Mouse (Mus musculus): ENCODE measurements around the gene Gnai2.
"Not testable (repeated sequence)": the region's sequence is repeated elsewhere in the genome, so short reads cannot be mapped to it uniquely, and the experiment has no call there.

Gene Gnai2

DNA sequence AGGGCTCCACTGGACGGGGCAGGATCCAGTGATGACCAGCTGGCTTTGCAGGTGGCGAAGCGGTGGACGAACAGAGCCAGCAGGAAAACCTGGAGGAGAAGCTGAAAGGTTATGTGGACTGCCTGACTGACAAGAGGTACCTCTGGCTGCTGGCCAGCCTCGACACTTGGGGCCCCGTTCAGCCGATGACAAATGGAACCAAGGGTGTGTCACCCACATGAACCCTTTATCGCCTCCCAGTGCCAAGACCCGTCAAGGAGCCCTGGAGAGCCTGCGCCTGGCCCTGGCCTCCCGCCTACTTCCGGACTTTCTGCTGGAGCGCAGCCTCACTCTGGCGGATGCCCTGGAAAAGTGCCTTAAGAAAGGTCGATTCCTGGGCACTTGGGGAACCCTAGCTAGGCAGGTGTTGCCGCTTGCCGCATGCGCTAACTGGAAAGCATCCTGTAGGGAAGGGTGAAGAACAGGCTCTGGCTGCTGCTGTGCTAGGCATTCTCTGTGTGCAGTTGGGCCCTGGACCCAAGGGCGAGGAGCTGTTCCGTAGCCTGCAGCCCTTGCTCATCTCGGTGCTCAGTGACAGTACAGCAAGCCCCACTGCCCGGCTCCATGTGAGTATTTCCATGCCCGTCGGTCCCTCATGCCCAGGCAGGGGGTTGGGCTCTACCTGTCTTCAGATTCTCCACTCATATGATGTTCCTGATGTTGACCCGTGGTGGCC lies 45.0 kb downstream of the Gnai2 start:
- no peak for DNase-seq (ENCODE audit: low read depth, low spot score)

DNA sequence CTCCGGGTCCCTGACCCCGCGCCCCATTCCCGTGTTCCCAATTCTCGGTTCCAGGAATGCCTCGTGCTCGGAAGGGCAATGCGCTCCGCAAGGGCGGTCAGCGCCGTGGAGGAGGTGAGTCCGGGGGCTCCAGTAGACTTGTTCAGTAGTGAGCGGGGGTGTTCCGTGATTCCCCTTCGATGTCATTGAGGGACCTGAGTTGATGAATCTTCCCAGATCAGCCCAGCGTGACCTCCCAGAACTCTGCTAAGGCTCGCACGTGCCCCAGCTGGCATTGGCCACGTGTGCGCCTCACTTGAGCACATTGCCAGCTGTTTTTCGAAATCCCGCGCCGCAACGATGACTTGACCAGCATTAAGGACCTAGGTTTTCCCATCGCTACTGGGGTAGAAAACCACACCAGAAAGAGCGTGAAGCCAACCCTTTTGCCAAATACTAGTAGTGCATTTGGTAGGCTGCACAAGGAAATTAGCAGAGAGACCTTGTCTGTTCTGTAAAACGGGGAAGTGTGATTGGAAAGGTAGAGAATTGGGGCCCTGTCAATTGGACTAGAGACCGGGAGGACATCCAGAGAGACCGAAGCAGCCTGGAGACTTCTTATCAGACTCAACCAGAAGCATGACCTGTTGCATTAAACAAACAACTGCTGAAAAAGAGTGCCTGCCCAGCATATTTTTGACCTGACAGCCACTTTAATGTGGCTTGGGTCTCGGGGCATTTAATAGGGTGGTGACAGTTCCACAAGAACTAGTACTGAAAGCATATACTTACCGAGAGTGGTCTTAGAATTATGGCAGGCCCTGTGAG lies 47.1 kb downstream of the Gnai2 start:
- no peak for DNase-seq (ENCODE audit: low read depth, low spot score)

DNA sequence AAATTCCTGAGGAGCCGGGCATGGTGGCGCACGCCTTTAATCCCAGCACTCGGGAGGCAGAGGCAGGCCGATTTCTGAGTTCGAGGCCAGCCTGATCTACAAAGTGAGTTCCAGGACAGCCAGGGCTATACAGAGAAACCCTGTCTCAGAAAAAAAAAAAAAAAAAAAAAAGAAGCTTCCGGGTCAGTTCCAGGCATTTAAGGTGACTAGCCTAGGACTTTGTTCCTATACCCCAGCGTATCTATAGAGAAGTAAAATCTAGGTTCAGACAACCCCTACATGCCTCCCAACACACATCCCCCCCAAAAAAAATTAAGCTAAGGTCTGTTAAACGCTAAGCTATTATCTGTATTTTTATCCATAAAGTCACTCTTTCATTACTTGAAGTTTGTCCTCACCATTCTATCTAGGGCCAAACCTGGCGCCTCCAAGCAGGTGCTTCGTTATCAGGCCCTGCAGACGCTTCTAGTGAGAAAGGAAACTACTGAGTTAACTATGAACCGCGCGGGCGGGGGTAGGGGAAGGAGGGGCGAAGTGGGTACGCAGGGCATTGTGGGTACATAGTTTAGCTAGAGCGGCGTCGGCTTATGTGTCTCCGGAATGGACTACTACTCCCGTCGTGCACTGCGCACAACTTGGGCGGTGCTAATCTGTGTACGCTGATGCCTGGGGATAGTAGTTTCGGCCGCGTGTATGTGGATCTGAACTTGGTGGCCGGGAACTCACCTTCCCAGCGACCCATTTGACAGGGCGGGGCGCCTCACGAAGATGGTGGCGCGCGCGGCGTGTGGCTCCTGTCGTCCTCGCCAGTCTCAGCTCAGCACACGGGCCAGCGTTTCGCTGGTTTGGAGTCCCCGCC lies 48.0 kb downstream of the Gnai2 start, which contains the start of gene Ifrd2:
TSS of gene Ifrd2 (plus strand) at position 669 of the 859 bp plus-strand sequence.
- DNase-seq (ENCODE audit: low read depth, low spot score), result peak; percentile 97

DNA sequence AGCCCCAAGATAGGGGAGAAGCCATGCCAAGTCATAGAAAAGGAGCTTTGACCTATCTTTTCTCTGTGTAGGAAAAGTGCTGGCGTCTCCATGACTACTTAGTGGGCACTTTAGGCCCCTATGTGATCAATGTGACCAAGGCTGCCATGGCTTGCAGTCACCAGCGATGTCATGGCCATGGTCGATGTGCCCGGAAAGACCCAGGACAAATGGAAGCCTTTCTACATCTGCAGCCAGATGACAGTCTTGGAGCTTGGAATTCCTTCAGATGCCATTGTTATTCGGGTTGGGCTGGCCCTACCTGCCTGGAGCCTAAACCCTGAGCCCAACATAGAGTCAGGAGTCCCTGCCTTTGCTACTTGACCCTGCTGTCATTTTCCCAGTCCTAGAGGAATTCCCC lies 48.7 kb downstream of the Gnai2 start:
- no peak for DNase-seq (ENCODE audit: low read depth, low spot score)

DNA sequence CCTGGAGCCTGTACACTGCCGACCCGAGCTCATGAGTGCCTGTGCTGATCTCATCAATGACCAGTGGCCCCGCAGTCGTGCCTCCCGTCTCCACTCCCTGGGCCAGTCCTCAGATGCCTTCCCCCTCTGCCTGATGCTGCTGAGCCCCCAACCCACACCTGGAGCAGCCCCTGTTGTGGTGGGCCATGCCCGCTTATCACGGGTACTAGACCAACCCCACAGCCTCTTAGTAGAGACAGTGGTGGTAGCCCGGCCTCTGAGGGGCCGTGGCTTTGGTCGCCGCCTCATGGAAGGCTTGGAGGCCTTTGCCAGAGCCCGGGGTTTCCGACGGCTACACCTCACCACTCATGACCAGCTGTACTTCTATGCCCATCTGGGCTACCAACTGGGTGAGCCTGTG lies 52.0 kb downstream of the Gnai2 start:
- DNase-seq (ENCODE audit: low read depth, low spot score), result no peak

DNA sequence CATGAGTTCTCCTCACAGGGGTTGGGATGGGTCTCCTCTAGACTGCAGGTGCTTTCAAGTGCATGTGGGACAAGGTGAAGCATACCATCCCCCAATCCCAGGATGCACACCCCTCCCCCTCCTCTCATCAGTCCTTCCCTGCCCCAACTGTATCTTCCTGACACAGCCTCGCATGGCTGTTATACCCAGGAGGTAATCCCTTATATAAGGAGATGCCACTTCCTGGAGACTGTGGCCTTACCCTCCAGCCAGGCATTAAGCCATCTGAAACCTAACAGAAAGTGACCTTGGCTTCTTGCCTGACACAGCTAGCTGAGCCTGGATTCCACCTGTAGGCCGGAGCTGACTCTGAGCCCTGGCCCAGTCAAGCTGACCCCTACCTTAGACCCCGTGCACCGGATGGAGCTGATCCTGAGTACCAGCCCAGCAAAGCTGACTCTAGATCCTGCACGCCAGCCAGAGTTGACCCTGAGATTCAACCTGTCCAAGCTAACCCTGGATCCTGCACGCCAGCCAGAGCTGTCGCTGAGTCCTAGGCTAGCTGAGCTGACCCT lies 52.6 kb downstream of the Gnai2 start:
- DNase-seq (ENCODE audit: low read depth, low spot score), result no peak

DNA sequence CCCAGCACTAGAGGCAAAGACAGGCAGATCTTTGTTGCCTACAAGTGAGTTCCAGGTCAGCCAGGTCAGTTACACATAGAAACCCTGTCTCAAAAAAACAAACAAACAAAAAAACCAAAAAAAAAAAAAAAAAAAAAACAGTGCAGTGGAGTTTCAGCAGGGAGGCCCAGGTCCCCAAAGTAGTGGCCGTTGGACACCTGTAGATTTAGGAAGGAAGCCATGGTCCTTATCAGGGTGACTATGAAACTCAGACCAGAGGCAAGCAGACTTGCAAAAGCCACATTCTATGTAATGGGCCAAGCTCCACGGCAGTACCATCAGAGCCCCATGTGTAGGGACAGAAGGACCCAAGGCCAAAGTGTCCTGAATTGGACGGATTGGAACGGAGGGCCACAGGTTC lies 53.6 kb downstream of the Gnai2 start:
- no peak for DNase-seq (ENCODE audit: low read depth, low spot score)

DNA sequence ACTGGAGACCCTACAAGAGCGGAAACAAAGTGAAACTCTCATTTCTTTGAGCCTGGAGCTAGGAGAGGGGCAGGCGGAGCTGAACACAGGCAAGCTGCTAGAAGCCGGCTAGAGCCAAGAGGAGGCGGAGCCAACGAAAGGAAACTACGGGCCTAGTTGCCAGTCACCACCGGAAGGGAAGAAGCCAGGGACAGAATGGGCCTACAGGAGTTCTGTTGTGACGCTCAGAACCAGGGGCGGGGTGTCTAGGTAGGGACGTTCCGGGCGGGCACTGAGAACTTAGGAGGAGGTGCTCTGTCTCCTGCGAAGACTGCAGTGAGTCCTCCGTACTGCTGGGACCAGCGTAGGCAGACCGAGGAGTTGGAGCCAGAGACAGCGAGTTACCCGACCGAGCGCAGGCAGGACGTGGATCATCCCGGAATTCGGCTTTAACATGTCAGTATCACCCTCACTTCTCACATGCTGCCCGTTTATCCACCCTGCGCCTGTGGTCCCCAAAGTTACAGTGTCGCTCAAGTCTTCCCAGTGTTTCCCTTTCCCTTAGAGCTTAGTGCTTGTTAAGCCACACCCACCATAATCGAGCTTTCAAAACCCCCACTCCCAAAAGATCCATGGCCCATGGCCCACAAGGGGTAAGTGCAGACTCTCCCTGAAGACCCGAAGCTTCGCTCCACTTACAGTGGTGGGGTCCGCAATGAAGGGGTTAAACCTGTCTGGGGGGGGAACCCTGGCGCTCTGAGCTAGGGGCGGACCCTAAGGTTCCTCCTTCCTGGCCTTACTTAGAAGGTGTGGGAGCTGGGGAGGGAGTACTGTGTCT lies 54.5 kb downstream of the Gnai2 start, which contains the start of gene Hyal3:
TSS of gene Hyal3 (plus strand) at position 318 of the 817 bp plus-strand sequence.
- DNase-seq (ENCODE audit: low read depth, low spot score), result peak; percentile 77

DNA sequence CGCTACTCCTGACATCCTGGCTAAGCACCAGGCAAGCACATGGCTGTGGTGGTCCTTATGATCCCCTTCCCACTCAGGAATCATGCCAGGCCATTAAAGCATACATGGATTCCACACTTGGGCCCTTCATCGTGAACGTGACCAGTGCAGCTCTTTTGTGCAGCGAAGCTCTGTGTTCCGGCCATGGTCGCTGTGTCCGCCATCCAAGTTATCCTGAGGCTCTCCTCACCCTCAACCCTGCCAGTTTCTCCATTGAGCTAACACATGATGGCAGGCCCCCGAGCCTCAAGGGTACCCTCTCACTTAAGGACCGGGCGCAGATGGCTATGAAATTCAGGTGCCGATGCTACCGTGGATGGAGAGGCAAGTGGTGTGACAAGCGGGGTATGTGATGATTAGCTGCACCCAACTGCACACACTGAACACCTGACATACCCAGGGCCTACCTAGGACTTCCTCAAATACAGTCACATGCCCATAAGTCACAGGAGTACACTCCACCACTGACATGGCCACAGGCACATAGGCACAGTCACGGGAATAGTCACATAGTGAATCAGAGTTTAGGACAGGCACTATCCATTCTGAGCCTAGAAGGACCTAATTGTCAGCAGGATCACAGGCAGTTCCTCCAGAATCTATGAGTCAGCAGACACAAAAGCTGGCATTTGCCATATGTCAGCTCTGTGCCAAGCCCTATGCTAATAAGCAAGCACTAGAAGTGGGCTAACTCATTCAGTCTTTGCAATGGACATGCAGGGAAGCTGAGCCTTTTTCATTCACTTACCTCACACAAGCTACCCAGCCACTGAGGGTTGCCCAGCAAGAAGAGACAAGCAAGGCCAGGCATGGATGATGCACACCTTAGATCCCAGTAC lies 55.9 kb downstream of the Gnai2 start:
- DNase-seq (ENCODE audit: low read depth, low spot score), result no peak

DNA sequence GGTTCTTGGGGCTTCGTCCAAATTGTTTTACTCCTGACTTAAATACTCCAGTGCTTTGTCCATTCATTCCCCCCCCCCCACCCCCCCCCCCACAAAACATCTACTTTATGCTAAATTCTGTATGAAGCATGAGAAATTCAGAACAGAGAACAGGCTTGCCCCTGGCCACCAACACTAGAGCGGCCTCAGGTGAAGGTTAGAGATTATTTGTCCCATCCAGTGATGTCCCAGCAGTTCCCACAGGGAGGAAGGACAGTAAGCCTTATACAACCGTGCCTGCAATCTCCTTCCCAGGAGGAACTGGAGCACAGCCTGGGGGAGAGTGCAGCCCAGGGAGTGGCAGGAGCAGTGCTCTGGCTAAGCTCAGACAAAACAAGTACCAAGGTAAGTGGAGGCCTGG lies 56.6 kb downstream of the Gnai2 start, which contains the start of gene Naa80:
TSS of gene Naa80 (plus strand) at position 301 of the 400 bp plus-strand sequence.
- DNase-seq (ENCODE audit: low read depth, low spot score), result no peak

DNA sequence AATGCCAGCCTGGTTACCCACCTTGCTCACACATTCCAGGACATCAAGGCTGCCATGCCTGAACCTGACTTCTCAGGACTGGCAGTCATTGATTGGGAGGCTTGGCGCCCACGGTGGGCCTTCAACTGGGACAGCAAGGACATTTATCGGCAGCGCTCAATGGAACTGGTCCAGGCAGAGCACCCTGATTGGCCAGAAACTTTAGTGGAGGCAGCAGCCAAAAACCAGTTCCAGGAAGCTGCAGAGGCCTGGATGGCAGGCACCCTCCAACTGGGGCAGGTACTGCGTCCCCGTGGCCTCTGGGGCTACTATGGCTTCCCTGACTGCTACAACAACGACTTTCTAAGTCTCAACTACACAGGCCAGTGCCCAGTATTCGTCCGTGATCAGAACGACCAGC lies 57.3 kb downstream of the Gnai2 start:
- DNase-seq (ENCODE audit: low read depth, low spot score), result no peak

DNA sequence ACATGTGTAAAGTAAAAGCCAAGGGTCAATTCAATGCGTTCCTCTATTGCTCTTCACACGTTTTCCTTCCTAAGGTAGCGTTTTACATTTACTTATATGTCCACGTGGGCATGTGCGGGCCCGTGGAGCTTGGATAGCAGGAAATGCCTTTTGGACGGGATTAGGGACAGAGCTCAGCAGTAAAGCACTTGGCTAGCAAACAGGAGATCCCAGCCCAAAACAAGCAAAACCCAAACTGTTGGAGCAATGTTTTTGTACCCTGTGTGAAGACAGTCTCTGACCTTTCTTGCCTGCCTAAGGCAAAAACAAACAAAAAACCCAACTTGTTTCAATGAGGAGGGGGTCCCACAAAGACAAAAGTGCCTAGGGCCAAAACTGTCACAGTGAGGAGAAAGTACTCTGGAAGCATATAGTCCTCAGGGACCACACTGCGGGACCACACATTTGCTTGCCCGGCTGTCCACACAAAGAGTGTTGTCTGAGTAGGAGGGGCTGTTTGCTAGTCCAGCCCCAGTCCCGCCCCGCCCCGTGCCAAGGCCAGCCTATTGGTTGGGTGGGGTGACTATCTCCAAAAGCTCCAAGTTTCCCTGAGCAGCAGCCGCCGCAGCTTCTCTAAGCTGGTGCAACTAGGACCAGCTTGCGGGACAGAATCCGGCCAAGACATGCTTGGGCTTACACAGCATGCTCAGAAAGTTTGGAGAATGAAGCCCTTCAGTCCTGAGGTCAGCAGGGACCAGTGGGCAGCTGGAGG lies 58.6 kb downstream of the Gnai2 start, which contains the start of gene Hyal1:
TSS of gene Hyal1 (plus strand) at position 571 of the 751 bp plus-strand sequence.
- peak; percentile 70 for DNase-seq (ENCODE audit: low read depth, low spot score)

DNA sequence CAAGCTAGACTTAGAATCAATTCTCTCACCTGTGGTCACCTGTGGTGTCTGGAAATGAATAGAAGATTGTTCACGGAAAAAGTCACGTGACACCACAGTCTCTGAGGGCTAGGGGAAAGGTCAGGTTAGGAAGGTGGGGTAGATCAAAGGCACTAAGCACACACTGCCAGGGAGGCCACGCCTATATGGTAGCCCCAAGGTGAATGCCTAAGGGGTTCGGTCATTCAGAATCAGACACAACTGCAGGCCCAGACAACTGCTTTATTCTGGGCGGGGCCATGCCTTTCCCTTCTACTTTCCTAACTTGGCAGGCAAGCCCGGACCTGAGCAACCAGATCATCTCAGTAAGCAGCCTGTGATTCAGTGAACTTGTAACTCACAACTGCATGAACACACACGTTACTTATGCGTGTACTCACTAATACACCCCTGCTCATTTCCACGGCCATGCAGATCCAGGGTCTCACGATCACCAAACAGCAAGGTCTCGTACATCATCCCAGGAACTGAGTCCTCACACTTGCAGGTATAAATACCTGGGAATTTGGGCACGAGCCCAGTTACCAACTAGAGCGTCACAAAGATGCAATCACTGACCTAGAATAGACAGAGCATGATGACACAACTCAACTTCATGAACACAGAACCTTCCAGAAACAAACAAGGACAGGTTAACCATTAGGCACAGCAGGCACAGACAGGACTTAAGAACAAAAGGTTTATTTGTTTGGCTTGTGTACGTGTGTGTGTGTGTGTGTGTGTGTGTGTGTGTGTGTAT lies 59.4 kb downstream of the Gnai2 start:
- no peak for DNase-seq (ENCODE audit: low read depth, low spot score)

DNA sequence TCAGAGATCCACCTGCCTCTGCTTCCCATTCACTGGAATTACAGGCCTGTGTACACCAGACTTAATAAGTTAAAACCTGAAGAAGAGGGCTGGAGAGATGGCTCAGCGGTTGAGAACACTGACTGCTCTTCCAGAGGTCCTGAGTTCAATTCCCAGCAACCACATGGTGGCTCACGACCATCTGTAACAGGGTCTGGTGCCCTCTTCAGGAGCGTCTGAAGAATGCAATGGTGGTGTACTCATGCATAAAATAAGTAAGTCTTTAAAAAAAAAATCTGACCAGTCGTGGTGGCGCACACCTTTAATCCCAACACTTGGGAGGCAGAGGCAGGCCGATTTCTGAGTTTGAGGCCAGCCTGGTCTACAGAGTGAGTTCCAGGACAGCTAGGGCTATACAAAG lies 61.4 kb downstream of the Gnai2 start:
- DNase-seq (ENCODE audit: low read depth, low spot score), result not testable (repeated sequence)

DNA sequence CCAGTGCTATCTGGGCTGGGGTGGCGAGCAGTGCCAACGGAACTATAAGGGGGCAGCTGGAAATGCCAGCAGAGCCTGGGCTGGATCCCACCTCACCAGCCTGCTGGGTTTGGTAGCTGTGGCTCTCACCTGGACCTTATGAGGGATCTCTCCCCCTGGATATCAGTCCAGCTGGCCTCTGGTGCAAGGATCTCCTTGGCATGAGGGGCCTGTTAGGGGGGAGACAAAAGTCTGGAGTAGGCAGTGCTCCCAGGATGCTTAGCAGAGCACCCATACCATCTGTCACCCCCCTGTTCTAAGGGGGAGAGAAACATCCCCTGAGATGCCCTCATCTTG lies 62.9 kb downstream of the Gnai2 start:
- no peak for DNase-seq (ENCODE audit: low read depth, low spot score)

DNA sequence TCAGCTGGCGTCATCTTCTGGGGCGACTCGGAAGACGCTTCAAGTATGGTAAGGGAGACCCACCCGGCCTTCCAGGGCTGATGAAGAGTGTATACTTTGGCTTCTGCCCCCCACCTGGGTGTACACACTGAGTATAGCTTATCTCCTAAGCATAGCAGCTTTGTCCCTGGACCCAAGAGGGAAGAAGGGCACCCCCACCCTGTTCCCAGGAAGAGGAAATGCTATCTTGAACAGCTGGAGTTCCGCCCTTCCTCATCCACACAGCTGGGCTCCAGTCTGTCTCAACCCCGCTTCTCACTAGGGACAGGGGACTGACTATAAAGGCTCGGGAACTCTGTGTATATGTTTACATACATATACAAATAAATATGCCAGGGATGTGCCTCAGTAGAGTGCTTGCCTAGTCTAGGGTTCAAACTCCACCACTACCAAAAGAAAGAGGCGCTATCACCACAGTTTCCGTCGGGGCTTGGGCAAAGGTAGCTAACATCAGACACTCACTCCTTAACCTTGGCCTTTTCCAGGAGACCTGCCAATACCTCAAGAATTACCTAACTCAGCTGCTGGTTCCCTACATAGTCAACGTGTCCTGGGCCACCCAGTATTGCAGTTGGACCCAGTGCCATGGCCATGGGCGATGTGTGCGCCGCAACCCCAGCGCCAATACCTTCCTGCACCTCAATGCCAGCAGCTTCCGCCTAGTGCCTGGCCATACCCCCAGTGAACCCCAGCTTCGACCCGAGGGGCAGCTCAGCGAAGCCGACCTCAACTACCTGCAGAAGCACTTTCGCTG lies 63.4 kb downstream of the Gnai2 start:
- DNase-seq (ENCODE audit: low read depth, low spot score), result no peak

DNA sequence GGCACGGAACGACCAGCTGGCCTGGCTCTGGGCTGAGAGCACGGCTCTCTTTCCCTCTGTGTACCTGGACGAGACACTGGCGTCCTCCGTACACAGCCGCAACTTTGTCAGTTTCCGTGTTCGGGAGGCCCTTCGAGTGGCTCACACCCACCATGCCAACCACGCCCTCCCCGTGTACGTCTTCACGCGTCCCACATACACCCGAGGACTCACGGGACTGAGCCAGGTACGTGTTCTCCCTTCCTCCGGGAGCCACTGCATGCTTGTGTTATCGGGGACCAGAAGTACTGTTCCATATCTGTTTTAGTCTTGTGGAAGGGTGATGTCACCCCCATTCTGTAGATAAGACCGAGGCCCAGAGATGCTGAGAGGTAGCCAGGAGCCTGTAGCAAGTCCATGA lies 64.3 kb downstream of the Gnai2 start:
- DNase-seq (ENCODE audit: low read depth, low spot score), result no peak

Measured in forelimb bud, embryonic 11.5 days (tissue).